Mouse (Mus musculus) hindlimb bud, embryonic 11.5 days (tissue): ENCODE measurements around the gene Gm11985.

Source experiments
- DNase-seq: peaks from one replicate; pipeline ENCODE4 v3.0.0-alpha.2; 2012; ENCODE audit warnings: low read depth, low spot score; ENCODE audit errors: extremely low spot score

The Gm11985 gene

DNA sequence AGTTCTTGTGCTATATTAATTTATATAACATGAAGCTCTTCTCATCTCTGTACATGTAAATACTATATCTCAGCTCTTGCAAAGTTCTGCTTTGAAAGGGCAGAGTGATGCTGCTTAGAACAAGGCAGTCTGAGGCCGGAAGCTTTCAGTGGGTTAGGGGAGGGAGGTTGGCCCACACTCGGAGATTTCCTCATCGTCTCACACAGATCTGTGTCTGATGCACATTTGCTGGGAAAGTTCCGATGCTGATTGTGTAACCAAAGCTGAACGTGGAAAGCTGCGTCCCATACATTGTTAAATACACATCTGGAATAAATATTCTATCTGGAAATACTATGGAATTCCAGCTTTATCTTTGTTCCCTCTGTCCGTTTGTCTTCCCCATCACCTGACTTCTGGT is 13.8 kb upstream of the Gm11985 start:
- DNase-seq, result no peak

GRCm38 (mm10) chr11:7200393-7200783 is 12.0 kb upstream of the Gm11985 start:
- no peak for DNase-seq

DNA sequence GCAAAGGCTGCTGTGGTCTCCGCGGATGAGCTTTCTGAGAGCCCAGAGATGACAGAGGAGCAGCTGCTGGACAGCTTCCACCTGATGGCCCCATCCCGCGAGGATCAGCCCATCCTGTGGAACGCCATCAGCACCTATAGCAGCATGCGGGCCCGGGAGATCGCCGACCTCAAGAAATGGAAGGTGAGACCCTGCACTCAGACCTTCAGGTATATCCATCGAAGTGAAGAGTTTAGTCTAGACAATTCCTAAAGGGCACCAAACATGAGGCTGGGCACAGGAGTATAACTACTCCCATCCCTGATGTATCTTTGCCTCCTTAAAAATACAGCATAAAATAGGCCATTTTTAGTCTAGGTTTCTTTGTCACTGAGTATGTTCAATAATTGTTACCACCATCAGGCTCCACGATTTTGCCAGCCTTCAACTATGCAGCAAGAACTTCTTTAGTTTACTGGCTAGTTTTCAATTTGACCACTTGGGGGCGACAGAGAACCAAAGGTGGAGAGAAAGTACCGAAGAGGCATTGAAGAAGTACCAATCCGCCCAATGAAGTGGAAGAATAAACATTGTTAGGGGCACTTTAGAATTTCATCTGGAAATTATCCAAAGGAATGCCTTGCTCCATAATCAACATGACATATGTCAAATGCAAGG is 11.5 kb upstream of the Gm11985 start:
- DNase-seq, result no peak

DNA sequence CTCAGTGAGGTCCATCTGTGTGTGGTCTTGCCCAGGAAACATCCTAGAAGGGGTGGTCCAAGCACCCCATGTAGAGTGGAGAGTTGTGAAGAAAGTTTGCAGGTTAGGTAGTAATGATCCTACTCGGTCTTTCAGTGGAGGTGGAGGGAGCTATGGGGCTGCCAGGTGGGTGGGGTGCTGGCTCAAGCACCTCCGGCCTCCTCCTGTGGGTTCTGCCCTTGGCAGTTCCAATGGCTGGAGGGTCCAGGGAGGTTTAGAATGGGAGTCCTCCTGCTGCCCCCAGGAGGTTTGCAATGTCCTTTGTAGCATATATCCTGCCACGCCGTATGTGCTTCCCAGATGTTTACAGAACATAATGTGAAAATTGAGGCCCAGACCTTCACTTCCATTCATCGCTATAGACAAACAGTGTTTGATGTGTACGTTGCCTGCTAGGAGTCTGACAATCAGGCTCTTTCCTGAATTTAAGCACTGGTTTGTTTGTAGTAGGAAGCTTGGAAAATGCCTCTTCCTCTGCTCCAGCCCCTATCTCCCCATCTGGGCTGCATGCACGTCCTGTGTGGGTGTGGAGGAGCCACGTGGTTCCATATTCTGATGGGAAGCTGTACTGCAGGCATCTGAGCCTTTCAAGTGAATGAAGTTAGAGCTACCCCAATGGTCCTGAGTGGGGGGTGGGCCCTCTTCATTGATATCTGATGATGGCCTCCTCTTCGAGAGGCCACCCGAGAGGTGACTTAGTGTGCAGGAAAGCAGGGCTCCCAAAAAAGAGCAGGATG is 10.3 kb upstream of the Gm11985 start:
- DNase-seq, result no peak

DNA sequence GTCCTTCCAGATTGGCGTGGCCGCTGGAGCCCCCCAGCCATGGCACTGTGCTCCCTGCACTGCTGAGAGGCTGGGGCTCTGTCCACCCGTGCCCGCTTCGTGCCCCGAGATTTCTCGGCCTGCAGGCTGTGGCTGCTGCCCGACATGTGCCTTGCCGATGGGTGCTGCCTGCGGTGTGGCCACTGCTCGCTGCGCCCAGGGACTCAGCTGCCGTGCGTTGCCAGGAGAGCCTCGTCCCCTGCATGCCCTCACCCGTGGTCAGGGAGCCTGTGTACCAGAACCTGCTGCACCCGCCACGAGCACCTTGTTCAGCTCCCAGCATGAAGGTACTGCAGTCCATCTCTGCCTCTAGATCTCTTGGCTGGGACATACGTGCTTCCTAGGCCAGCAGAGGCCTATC is 9.6 kb upstream of the Gm11985 start:
- no peak for DNase-seq

GRCm38 (mm10) chr11:7197491-7197941 is 9.1 kb upstream of the Gm11985 start, which contains the start of gene Igfbp1:
TSS of gene Igfbp1 (plus strand) at chr11:7197782.
- DNase-seq, result no peak

DNA sequence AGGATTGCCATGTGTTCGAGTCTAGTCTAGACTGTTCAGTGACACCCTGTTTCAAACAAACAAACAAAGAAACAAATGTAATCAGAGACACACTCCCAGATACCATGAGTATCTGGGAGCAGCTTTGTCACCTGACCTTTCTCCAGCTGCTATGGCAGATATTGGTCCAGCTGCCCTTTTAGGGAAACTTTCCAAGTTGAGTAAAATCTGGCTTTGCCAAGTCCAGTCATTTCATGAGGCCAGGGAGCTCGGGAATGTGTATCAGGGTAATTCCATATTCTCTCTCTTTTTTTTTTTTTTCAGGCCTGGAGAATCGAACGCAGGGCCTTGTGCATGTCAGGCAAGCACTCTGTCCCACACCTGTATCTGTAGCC is 6.9 kb upstream of the Gm11985 start:
- DNase-seq, result no peak

- no peak for DNase-seq
Observed at GRCm38 (mm10) chr11:7194432-7195311, 6.3 kb upstream of the Gm11985 start.

GRCm38 (mm10) chr11:7193134-7193533 is 4.8 kb upstream of the Gm11985 start:
- no peak for DNase-seq

GRCm38 (mm10) chr11:7192710-7193109 is 4.3 kb upstream of the Gm11985 start:
- DNase-seq, result no peak

GRCm38 (mm10) chr11:7187472-7187871 is 897 bp downstream of the Gm11985 start:
- no peak for DNase-seq

- DNase-seq, result no peak
Observed at GRCm38 (mm10) chr11:7184420-7184819, 3.9 kb downstream of the Gm11985 start.

DNA sequence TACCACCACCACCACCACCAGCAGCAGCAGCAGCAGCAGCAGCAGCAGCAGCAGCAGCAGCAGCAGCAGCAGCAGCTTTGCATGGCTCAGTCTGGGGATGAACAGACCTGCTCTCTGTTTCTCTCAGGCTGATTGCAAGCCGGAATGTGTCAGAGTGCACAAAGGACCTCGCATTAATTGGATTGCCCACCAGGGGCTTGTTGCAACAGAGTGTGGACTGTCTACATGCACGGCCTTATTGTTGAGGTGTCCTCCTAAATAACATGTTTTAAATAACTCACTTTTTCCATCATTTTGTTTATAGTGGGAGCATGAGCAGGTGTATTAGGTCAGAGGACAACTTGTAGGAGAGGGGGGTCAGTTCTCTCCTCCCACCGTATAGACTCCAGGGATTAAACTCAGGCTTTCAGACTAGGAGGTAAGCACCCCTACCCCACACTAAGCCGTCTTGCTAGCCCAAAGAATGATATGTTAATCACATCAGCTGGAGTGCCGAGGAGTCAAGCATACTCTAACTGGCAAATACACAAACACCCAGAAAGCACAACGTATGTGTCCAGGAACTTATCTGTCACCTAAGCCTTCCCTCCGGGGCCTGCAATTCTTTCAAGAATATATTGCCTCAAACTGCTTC is 5.8 kb downstream of the Gm11985 start:
- no peak for DNase-seq

DNA sequence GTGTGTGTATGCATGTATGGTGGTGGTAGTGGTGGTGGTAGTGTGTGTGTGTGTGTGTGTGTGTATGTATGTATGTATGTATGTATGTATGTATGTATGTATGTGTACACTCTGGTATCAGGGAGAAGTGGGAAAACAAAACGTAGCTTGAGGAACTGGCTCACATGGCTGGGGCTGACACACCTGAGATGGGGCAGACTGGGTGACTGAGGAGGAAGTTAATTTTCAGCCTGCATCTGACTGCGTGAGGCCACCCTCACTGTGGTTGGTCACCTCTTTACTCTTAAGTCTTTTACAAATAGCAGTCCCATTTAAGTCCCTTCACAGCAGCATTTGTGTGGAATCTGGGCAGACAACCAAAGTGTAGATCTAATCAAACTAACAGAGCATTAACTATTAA is 9.1 kb downstream of the Gm11985 start:
- no peak for DNase-seq

DNA sequence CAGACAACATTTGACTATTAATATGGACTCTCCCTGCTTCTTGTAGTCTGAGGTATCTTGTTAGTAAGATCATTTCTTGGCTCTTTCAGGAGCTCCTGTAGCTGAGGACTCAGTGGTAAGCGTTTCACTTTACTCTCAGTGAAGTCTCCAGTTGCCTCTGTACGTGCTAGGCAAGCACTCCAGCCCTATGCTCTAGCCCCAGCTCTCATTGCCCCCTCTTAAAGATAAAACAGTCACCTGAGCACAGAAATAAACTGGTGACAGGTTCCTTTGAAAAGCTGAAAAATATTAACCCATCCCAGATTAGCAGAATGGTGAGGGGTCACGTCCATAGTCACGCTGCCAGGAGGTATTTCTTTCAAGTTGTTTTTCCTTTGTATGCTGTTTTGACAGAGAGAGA is 9.6 kb downstream of the Gm11985 start:
- no peak for DNase-seq

DNA sequence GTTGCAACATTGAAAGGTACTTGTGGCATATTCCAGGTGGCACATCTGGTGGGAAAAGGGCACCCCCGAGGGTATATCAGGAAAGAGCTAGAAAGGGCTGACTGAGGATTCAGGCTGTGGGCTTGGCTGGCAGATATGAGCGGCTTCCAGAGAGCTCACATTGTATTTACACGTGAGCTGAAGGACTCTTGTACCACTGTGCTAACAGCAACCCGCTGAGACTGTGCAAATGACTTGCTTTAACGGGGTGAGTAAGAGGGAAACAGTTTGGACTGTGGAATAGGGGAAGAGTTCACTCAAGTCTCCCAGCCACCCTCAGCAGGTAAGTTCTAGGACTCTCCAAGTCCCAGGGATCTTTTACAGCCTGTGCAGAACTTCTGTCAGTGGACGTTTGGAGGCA is 14.7 kb downstream of the Gm11985 start:
- no peak for DNase-seq

- no peak for DNase-seq
Observed at GRCm38 (mm10) chr11:7169645-7170044, 18.7 kb downstream of the Gm11985 start.

DNA sequence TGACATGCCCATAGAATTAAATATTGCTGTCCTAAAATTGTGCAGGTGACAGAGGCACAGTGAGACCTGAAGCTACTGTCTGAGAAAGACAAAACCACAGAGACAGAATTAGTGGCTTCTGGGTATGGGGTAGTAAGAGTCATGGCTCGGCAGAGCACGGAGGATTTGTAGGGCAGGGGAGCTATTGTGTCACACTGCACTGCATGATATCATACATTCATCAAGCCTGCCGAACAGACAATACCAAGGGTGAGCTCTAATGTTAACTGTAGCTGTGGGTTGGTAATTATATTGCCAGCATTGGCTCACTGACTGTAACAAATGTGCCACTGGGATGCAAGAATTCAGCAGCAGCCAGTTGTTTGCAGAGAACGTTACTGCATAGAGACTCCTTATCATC is 24.0 kb downstream of the Gm11985 start:
- DNase-seq, result no peak

GRCm38 (mm10) chr11:7161502-7162174 is 26.7 kb downstream of the Gm11985 start:
- DNase-seq, result peak; percentile 30

DNA sequence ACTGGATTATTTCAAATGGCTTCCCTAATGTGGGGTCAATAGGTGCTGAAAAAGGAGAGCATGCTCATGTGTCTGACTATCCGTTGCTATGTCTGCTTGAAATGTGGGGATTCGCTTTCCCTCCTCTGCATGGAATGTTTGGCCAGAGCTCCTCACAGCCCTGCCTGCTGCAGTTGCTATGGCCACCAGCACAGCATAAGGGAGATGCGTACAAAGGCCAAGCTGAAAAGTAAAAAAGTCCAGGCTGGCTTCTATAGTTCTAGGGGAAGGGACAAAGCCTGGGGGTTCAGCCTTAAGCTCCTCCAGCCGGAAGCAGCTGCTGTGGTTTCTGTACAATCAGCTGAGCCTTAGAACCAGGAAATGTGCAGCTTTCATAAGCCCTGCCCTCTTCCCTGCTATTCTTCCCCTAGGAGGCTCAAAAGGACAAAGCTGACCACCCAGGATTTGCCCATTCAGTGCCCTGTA is 27.7 kb downstream of the Gm11985 start:
- DNase-seq, result no peak
